Mouse (Mus musculus) testis, adult 2 months (tissue): ENCODE measurements around the gene Nrip3.

Experiments used
- CTCF ChIP-seq: fragments of 200-500 bp; IDR thresholded peaks from 2 replicates; pipeline ENCODE4 v1.5.1; 2012; ENCODE audit warnings: low read depth, mild to moderate bottlenecking, inconsistent platforms, low read length, moderate library complexity; ENCODE audit not compliant: control insufficient read depth, insufficient read depth, insufficient replicate concordance
- POLR2A ChIP-seq: fragments of 200-500 bp; IDR thresholded peaks from 2 replicates; pipeline ENCODE4 v1.6.1; 2012; ENCODE audit warnings: low read depth, mild to moderate bottlenecking, inconsistent platforms, low read length, moderate library complexity; ENCODE audit not compliant: control insufficient read depth

- no peak for TF ChIP-seq POLR2A
- TF ChIP-seq CTCF, result no peak
These were observed 18.8 kb upstream of the Nrip3 start for GRCm38 (mm10) chr7:109800626-109801025.
